Mouse (Mus musculus) CD4-positive, CD25-positive, alpha-beta regulatory T cell, adult 4 months (primary cell): Measurements from ENCODE around the gene Mafg. TPM values are rescaled to one million over a fixed set of nuclear protein-coding genes. Genes with fewer than 3 reads are reported as not detected.

Experiments
- ATAC-seq: one replicate; pipeline ENCODE4 v1.8.0; 2017
- polyA plus RNA-seq, 2 experiments: library from polyadenylated mRNA; unstranded; fragments of 100-300 nt; shearing (Covaris generic); gene quantifications; one replicate each; pipeline ENCODE4 v1.2.1; 2017

The Mafg gene
- polyA plus RNA-seq, 2 experiments from 2014 or later: 11.3 to 16.0 TPM

- ATAC-seq: no peak
These were observed 13.2 kb downstream of the Mafg start for GRCm38 (mm10) chr11:120620195-120620594.

- ATAC-seq: no peak
These were observed 14.5 kb downstream of the Mafg start for GRCm38 (mm10) chr11:120618619-120619535.

- peak; percentile 93 for ATAC-seq
These were observed 15.8 kb downstream of the Mafg start, which contains the start of gene Pcyt2 for GRCm38 (mm10) chr11:120617519-120618112. Gene Pcyt2, minus strand, starts transcription at chr11:120617936.

- ATAC-seq: no peak
These were observed 16.6 kb downstream of the Mafg start for GRCm38 (mm10) chr11:120616617-120617294.

GRCm38 (mm10) chr11:120615606-120616203, 17.7 kb downstream of the Mafg start:
- no peak for ATAC-seq

- ATAC-seq: no peak
These were observed 18.2 kb downstream of the Mafg start for GRCm38 (mm10) chr11:120615167-120615566.

GRCm38 (mm10) chr11:120613976-120614375, 19.4 kb downstream of the Mafg start:
- ATAC-seq: no peak

GRCm38 (mm10) chr11:120613481-120613972, 19.9 kb downstream of the Mafg start:
- no peak for ATAC-seq

GRCm38 (mm10) chr11:120612763-120613162, 20.6 kb downstream of the Mafg start:
- peak; percentile 41 for ATAC-seq

GRCm38 (mm10) chr11:120610477-120611046, 22.8 kb downstream of the Mafg start:
- ATAC-seq: no peak

GRCm38 (mm10) chr11:120609250-120609649, 24.1 kb downstream of the Mafg start:
- no peak for ATAC-seq

GRCm38 (mm10) chr11:120608241-120609034, 25.0 kb downstream of the Mafg start, which contains the start of gene Npb:
Gene Npb, plus strand, starts transcription at chr11:120608477.
- ATAC-seq: no peak

- no peak for ATAC-seq
These were observed 26.6 kb downstream of the Mafg start for GRCm38 (mm10) chr11:120606764-120607163.

GRCm38 (mm10) chr11:120605667-120606066, 27.7 kb downstream of the Mafg start:
- ATAC-seq: no peak

GRCm38 (mm10) chr11:120603545-120603944, 29.9 kb downstream of the Mafg start:
- no peak for ATAC-seq

GRCm38 (mm10) chr11:120600716-120601115, 32.7 kb downstream of the Mafg start:
- ATAC-seq: peak; percentile 44

- no peak for ATAC-seq
These were observed 34.3 kb downstream of the Mafg start for GRCm38 (mm10) chr11:120598990-120599549.

GRCm38 (mm10) chr11:120598283-120598989, 35.0 kb downstream of the Mafg start, which contains the start of the genes Alyref and Anapc11:
Gene Alyref, minus strand, starts transcription at chr11:120598365.
Gene Anapc11, plus strand, starts transcription at chr11:120598421.
- peak; percentile 88 for ATAC-seq

GRCm38 (mm10) chr11:120597240-120598235, 35.9 kb downstream of the Mafg start:
- ATAC-seq: no peak
